Mouse (Mus musculus) lung, adult 2 months (tissue): ENCODE data around the gene Dennd6b. TPM values are rescaled to one million over a fixed set of nuclear protein-coding genes. Genes with fewer than 3 reads are reported as not detected.

ENCODE experiments used
- DNase-seq: peaks from one replicate; pipeline ENCODE4 v3.0.0; 2022
- H3K4me1 ChIP-seq: fragments of 200-500 bp; 2 replicates; pipeline ENCODE4 v1.6.1; 2011; ENCODE audit warnings: low read length; ENCODE audit not compliant: control insufficient read depth, insufficient read depth
- H3K4me3 ChIP-seq: fragments of 200-500 bp; replicated peaks from 2 replicates; pipeline ENCODE3; 2011; ENCODE audit warnings: low read depth, mild to moderate bottlenecking, control low read depth, low read length; ENCODE audit errors: extremely low read depth
- CTCF ChIP-seq: fragments of 200-500 bp; IDR thresholded peaks from 2 replicates; pipeline ENCODE4 v1.5.1; 2011; ENCODE audit warnings: mild to moderate bottlenecking, low read length, control low read depth; ENCODE audit not compliant: insufficient read depth
- POLR2A ChIP-seq: fragments of 200-500 bp; IDR thresholded peaks from 2 replicates; pipeline ENCODE4 v1.6.1; 2011; ENCODE audit warnings: low read depth, mild to moderate bottlenecking, control low read depth, low read length, borderline replicate concordance; ENCODE audit errors: extremely low read depth
- WGBS: fragments of 180-500 bp; shearing (Covaris S2); methylation state at CpG from one replicate; pipeline ENCODE4 v1.1.7; 2018; 5-methylcytosine and 5-hydroxymethylcytosine counted together
- polyA plus RNA-seq: library from polyadenylated mRNA; depleted of rRNA; stranded (reverse); fragments of >200 nt; gene quantifications from 2 replicates; pipeline ENCODE4 v1.2.3, GENCODE M21; 2012

The Dennd6b gene
- polyA plus RNA-seq, 1 experiment = 17.2 TPM

GRCm38 (mm10) chr15:89168922-89169321 is 27.4 kb downstream of the Dennd6b start:
- 41% methylated on average over 10 of the region's 10 CpGs for WGBS
- no peak overlapping the region for H3K4me3 ChIP-seq
- H3K4me1 ChIP-seq = peaks cover 25% of the 10 kb centered on the region
- TF ChIP-seq POLR2A (no peak), CTCF (no peak)
- DNase-seq = no peak

GRCm38 (mm10) chr15:89165478-89165877 is 30.8 kb downstream of the Dennd6b start:
- DNase-seq = no peak
- Histone ChIP-seq H3K4me3 (no peak overlapping the region), H3K4me1 (peaks cover 18% of the 10 kb centered on the region)
- TF ChIP-seq POLR2A (no peak), CTCF (no peak)
- WGBS = 88% methylated on average over 12 of the region's 12 CpGs

- H3K4me1 ChIP-seq = peaks cover 2% of the 10 kb centered on the region; the same call in 1 of the 2 replicates
- TF ChIP-seq CTCF (no peak), POLR2A (no peak)
- H3K4me3 ChIP-seq = no peak overlapping the region
- DNase-seq = peak; percentile 69
- 70% methylated on average over 9 of the region's 9 CpGs for WGBS
Observed at GRCm38 (mm10) chr15:89161397-89161796, 34.9 kb downstream of the Dennd6b start.

- no peak overlapping the region for H3K4me3 ChIP-seq
- no peak for DNase-seq
- WGBS = 95% methylated on average over 16 of the region's 16 CpGs
- TF ChIP-seq CTCF = no peak
- no peak for TF ChIP-seq POLR2A
- H3K4me1 ChIP-seq = peaks cover 2% of the 10 kb centered on the region; the same call in 1 of the 2 replicates
Observed at GRCm38 (mm10) chr15:89158516-89158915, 37.8 kb downstream of the Dennd6b start.

GRCm38 (mm10) chr15:89157954-89158353 is 38.3 kb downstream of the Dennd6b start:
- WGBS = 46% methylated on average over 7 of the region's 7 CpGs
- TF ChIP-seq POLR2A (no peak), CTCF (peak; percentile 77)
- H3K4me3 ChIP-seq = no peak overlapping the region
- DNase-seq = peak; percentile 67
- H3K4me1 ChIP-seq = peaks cover 2% of the 10 kb centered on the region; the same call in 1 of the 2 replicates

GRCm38 (mm10) chr15:89152312-89152711 is 44.0 kb downstream of the Dennd6b start:
- Histone ChIP-seq H3K4me1 (peaks cover 3% of the 10 kb centered on the region), H3K4me3 (no peak overlapping the region)
- TF ChIP-seq CTCF = no peak
- no peak for TF ChIP-seq POLR2A
- no peak for DNase-seq

GRCm38 (mm10) chr15:89150041-89150390 is 46.3 kb downstream of the Dennd6b start:
- H3K4me3 ChIP-seq = peak overlapping the region; percentile 53
- WGBS = 8% methylated on average over 13 of the region's 13 CpGs
- TF ChIP-seq CTCF (no peak), POLR2A (no peak)
- no peak for DNase-seq
- H3K4me1 ChIP-seq = peaks cover 3% of the 10 kb centered on the region

GRCm38 (mm10) chr15:89149271-89150040 is 46.8 kb downstream of the Dennd6b start, which contains the start of gene Mapk11:
Gene Mapk11, minus strand, starts transcription at chr15:89149628.
- TF ChIP-seq POLR2A = 0 out of 2 replicates have a peak, but pooled peaks have one; percentile 13
- no peak for TF ChIP-seq CTCF
- Histone ChIP-seq H3K4me3 (peak within 1 kb of the TSS; percentile 53), H3K4me1 (peaks cover 3% of the 10 kb centered on the region)
- DNase-seq = peak; percentile 26
- under 1% methylated on average over 58 of the region's 61 CpGs for WGBS

GRCm38 (mm10) chr15:89148496-89149270 is 47.6 kb downstream of the Dennd6b start:
- TF ChIP-seq CTCF (no peak), POLR2A (no peak)
- no peak for DNase-seq
- peaks cover 3% of the 10 kb centered on the region for H3K4me1 ChIP-seq
- H3K4me3 ChIP-seq = peak overlapping the region; percentile 48
- WGBS = 11% methylated on average over 25 of the region's 25 CpGs

GRCm38 (mm10) chr15:89147895-89148294 is 48.4 kb downstream of the Dennd6b start:
- no peak for DNase-seq
- H3K4me1 ChIP-seq = peaks cover 3% of the 10 kb centered on the region
- no peak for TF ChIP-seq POLR2A
- no peak for TF ChIP-seq CTCF
- no peak overlapping the region for H3K4me3 ChIP-seq
- 67% methylated on average over 4 of the region's 4 CpGs for WGBS
